Mouse (Mus musculus) embryonic facial prominence, embryonic 15.5 days (tissue): Measurements from ENCODE around the gene Tsc22d1. TPM values are rescaled to one million over a fixed set of nuclear protein-coding genes. Genes with fewer than 3 reads are reported as not detected.

Experiments
- ATAC-seq: fragments of 200-750 bp; cut with Nextera tagmentation; 2 replicates; pipeline ENCODE4 v1.8.0; 2017; ENCODE audit warnings: low read depth, moderate TSS enrichment; ENCODE audit not compliant: insufficient number of reproducible peaks, low FRiP score, low TSS enrichment
- H3K27ac ChIP-seq: fragments of 300-500 bp; sonication (generic); replicated peaks from 2 replicates; pipeline ENCODE4 v1.5.1; 2015; ENCODE audit warnings: mild to moderate bottlenecking, inconsistent platforms
- H3K27me3 ChIP-seq: fragments of 300-500 bp; sonication (generic); 2 replicates; pipeline ENCODE4 v1.6.1; 2015; ENCODE audit warnings: inconsistent platforms
- H3K36me3 ChIP-seq: fragments of 300-500 bp; sonication (generic); 2 replicates; pipeline ENCODE4 v1.6.1; 2015; ENCODE audit warnings: mild to moderate bottlenecking, inconsistent platforms
- H3K4me1 ChIP-seq: fragments of 300-500 bp; sonication (generic); 2 replicates; pipeline ENCODE4 v1.6.1; 2015; ENCODE audit warnings: inconsistent platforms
- H3K4me2 ChIP-seq: fragments of 300-500 bp; sonication (generic); replicated peaks from 2 replicates; pipeline ENCODE4 v1.6.1; 2015; ENCODE audit warnings: mild to moderate bottlenecking, inconsistent platforms
- H3K4me3 ChIP-seq: fragments of 300-500 bp; sonication (generic); replicated peaks from 2 replicates; pipeline ENCODE4 v1.5.1; 2015; ENCODE audit warnings: mild to moderate bottlenecking, inconsistent platforms
- H3K9ac ChIP-seq: fragments of 300-500 bp; sonication (generic); 2 replicates; pipeline ENCODE4 v1.6.1; 2015; ENCODE audit warnings: inconsistent platforms
- H3K9me3 ChIP-seq: fragments of 300-500 bp; sonication (generic); replicated peaks from 2 replicates; pipeline ENCODE4 v1.6.1; 2016; ENCODE audit warnings: inconsistent platforms
- WGBS: fragments of 180-500 bp; shearing (Covaris S2); methylation state at CpG from one replicate; pipeline ENCODE4 v1.1.7; 2015; 5-methylcytosine and 5-hydroxymethylcytosine counted together
- polyA plus RNA-seq: library from polyadenylated mRNA; unstranded; fragments of >200 nt; fragmentation: Nextera tagmentation; extraction: Ambion mirVana; gene quantifications from 2 replicates; pipeline ENCODE4 v1.2.1, GENCODE M21; 2015

Tsc22d1 gene
- polyA plus RNA-seq, result 465 and 514 TPM in 2 replicates

DNA sequence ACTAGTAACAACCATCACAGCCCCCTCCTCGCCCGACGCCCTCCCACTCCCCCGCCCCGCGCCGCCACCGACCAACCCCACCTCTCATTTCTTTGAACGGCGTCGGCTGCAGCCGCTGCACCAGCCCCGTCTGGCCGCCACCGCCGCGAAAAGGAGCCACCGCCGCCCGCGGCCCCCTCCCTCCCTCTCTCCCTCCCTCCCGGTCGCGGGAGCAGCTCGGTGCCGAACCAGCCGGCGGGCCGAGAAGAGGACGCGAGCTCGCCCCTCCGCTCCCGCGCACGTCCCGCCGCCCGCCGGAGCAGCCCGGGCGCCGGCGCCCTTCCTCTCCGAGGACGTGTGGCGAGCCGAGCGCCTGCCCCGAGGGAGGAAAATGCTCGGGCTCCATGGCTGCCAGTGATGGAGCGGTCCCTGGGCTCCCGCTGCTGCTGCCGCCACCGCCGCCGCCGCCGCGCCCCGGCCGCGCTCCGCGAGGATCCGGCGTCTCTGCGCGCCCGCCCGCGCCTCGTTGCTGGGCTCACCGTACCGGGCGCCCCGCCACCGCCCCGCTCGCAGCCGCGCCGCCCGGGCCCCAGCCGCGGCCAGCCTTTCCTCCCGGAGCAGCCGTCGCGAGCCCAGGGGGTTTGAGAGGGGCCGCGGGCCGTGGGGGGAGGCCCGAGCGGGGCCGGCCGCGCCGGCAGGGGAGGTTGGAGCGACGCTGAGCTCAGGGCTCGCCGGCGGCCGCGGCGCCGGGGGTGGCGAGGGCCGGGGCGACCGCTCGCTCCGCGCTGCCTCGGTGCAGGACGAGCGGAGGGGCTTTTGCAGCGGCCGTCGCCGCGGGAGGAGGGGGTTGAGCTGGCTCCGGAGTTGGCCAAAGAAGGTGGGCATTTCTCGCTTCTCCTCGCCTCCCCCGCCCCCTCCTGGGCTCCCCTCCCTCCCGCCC lies at the start of gene Tsc22d1:
TSS of gene Tsc22d1 (plus strand) at position 100 of the 919 bp plus-strand sequence.
- Histone ChIP-seq H3K4me2 (peak within 1 kb of the TSS; percentile 88), H3K36me3 (peaks cover 18% of the 10 kb centered on the region), H3K4me3 (peak within 1 kb of the TSS; percentile 89), H3K27me3 (no peaks in the 10 kb centered on the region), H3K9me3 (no peaks in the 10 kb centered on the region), H3K27ac (peak within 1 kb of the TSS; percentile 98), H3K4me1 (peaks cover 43% of the 10 kb centered on the region), H3K9ac (peak within 1 kb of the TSS; percentile 97)
- ATAC-seq, result peak; percentile 3; the same call in 1 of the 2 replicates
- WGBS, result under 1% methylated on average over 89 of the region's 128 CpGs

DNA sequence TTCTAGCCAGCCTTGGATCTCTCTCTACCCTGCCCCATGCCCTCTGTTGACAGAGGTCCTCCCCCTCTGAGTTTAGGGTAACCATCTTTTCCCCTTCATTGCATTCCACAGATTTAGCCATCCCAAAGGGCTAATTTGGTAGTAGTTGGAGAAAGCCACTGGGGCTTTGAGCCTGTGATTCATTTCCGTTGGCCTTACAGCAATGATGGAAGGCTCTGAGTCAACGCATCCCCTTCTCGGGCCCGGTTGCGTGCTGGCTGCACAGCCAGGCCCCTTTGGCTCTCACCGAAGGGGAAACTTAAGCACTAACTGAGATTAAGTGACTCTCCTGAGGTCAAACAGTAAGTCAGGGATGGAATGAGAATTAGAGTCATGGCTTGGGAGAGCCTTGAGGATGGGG lies 41.1 kb upstream of the Tsc22d1 start:
- whole genome bisulfite sequencing, result 84% methylated on average over 6 of the region's 6 CpGs
- no peak overlapping the region for H3K4me2 ChIP-seq
- no peaks in the 10 kb centered on the region for H3K27me3 ChIP-seq
- no peak overlapping the region for H3K9ac ChIP-seq
- ATAC-seq, result no peak
- no peak overlapping the region for H3K4me3 ChIP-seq
- H3K4me1 ChIP-seq, result no peaks in the 10 kb centered on the region
- no peak overlapping the region for H3K27ac ChIP-seq
- no peaks in the 10 kb centered on the region for H3K9me3 ChIP-seq
- no peaks in the 10 kb centered on the region for H3K36me3 ChIP-seq

DNA sequence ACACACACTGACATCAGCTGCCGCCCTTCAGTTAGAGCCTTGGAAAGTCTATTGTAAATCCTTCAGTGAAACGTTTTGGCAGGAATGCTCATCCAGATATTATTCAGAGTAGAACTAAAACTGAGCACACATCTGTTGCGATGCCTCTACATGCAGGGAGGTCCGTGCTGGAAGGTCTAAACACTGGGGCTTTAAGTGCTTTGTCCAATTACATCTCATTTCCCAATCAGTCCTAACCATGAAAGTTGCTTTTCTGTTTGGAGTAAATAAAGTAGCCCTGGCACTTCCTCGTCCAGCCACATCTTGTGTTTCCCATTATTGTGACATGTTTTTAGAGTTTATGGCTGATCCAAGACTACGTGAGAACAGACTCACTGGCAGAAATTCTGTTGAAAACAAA lies 40.2 kb upstream of the Tsc22d1 start:
- Histone ChIP-seq H3K4me3 (no peak overlapping the region), H3K4me2 (no peak overlapping the region), H3K27me3 (no peaks in the 10 kb centered on the region), H3K36me3 (no peaks in the 10 kb centered on the region), H3K4me1 (no peaks in the 10 kb centered on the region), H3K9me3 (no peaks in the 10 kb centered on the region), H3K27ac (no peak overlapping the region), H3K9ac (no peak overlapping the region)
- ATAC-seq, result no peak
- WGBS, result 40% methylated on average over 6 of the region's 6 CpGs

DNA sequence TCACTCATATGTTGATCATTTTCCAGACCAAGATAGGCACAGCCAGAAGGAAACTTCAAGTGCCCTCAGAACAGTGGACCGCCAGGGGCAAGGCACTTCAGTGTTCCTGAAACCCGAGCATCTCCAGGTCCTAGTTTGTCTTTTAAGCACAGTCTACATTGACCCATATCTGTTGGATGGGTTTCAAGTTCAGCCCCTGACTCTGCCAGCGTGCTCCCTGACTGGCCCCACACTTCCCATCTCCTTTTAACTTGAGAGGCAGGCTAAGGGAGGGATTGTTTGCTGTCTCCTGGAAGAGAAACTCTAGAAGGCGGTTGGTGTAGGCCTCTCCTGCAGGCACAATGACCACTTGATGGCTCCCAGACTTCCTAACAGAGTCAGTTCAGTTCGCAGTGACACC lies 38.2 kb upstream of the Tsc22d1 start:
- H3K4me3 ChIP-seq, result no peak overlapping the region
- ATAC-seq, result no peak
- H3K4me2 ChIP-seq, result no peak overlapping the region

DNA sequence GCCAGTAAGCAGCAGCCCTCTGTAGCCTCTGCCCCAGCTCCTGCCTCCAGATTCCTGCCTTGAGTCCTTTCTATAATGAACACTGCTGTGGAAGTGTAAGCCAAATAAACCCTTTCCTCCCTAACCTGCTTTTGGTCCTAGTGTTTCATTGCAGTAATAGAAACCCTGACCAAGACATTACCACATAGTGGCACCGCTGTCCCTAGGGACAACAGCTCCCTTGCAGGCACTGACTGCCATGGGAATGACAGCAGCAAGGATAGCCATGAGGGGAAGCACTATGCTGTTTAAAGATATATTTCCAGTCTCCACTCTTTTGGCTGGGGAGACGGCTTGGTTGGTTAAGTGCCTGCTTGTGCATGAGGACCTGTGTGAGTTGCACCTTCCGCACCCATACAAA lies 35.4 kb upstream of the Tsc22d1 start:
- Histone ChIP-seq H3K27me3 (no peaks in the 10 kb centered on the region), H3K4me1 (no peaks in the 10 kb centered on the region), H3K9me3 (no peaks in the 10 kb centered on the region), H3K9ac (no peak overlapping the region), H3K4me2 (no peak overlapping the region), H3K36me3 (no peaks in the 10 kb centered on the region), H3K4me3 (no peak overlapping the region), H3K27ac (no peak overlapping the region)
- ATAC-seq, result no peak
- WGBS, result 93% methylated on average over 3 of the region's 3 CpGs

More for the DNA sequence above, 38.2 kb upstream of the Tsc22d1 start:
- no peak overlapping the region for H3K27ac ChIP-seq
- 69% methylated on average over 5 of the region's 5 CpGs for WGBS
- H3K36me3 ChIP-seq, result no peaks in the 10 kb centered on the region
- H3K9me3 ChIP-seq, result no peaks in the 10 kb centered on the region
- no peak overlapping the region for H3K9ac ChIP-seq
- no peaks in the 10 kb centered on the region for H3K4me1 ChIP-seq
- H3K27me3 ChIP-seq, result no peaks in the 10 kb centered on the region

DNA sequence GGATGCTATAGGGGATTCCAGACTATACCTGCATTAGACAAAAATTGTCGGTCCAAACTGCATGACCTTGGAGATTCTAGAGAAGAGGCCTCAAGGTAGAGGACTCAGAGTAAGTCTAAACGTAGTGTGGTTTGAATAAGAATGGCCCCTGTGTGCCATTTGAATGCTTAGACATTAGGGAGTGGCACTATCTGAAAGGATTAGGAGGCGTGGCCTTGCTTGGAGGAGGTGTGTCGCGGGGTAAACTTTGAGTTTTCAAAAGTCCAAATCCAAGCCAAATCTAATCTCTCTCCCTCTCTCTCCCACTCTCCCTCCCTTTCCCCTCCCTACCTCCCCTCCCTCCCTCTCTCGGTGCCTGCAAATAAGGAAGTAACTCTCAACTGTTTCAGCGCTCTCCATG lies 26.7 kb upstream of the Tsc22d1 start:
- no peaks in the 10 kb centered on the region for H3K27me3 ChIP-seq
- H3K4me3 ChIP-seq, result no peak overlapping the region
- no peaks in the 10 kb centered on the region for H3K36me3 ChIP-seq
- ATAC-seq, result no peak
- no peaks in the 10 kb centered on the region for H3K9me3 ChIP-seq
- no peak overlapping the region for H3K27ac ChIP-seq
- 68% methylated on average over 7 of the region's 7 CpGs for WGBS
- no peaks in the 10 kb centered on the region for H3K4me1 ChIP-seq
- no peak overlapping the region for H3K4me2 ChIP-seq
- no peak overlapping the region for H3K9ac ChIP-seq

DNA sequence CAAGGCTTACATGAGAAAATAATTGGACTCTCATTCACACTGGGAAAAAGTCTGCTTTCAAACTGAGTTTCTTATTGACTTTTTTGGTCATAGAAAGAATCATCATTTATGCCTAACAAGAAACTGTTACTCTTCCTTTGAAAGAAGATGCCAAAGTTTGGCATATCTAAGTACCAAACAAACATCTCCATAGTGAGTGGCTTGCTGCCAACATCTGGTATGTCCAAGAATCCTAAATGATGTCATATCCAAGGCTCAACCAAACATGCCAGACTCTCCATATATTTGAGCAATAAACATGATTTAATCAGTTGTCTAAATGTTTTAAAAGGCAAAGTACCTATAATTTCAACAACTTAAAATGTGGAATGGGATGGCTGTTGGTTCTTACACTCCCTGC lies 16.5 kb upstream of the Tsc22d1 start:
- Histone ChIP-seq H3K9me3 (no peaks in the 10 kb centered on the region), H3K27ac (no peak overlapping the region), H3K4me1 (no peaks in the 10 kb centered on the region), H3K4me3 (no peak overlapping the region), H3K36me3 (no peaks in the 10 kb centered on the region), H3K4me2 (no peak overlapping the region), H3K9ac (no peak overlapping the region), H3K27me3 (no peaks in the 10 kb centered on the region)
- ATAC-seq, result no peak

DNA sequence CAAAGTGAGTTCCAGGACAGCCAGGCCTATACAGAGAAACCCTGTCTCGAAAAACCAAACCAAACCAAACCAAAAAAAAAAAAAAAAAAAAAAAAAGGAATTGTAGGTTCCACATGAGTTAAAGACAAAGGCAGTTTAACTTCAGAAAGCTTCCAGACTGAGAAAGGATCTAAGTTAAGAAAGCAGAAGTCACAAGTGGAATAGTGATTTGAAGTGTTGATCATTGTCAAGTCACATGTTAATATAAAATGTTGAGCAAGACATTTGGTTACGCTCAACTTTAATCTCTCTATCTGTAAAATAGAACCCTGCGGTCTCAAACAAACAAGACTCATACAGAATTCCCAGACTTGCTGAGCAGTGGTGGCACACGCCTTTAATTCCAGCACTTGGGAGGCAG lies 12.2 kb upstream of the Tsc22d1 start:
- H3K4me3 ChIP-seq, result no peak overlapping the region
- no peak for ATAC-seq
- no peaks in the 10 kb centered on the region for H3K36me3 ChIP-seq
- 96% methylated on average over 4 of the region's 4 CpGs for WGBS
- H3K4me1 ChIP-seq, result no peaks in the 10 kb centered on the region
- no peak overlapping the region for H3K27ac ChIP-seq
- H3K27me3 ChIP-seq, result no peaks in the 10 kb centered on the region
- H3K9me3 ChIP-seq, result no peaks in the 10 kb centered on the region
- no peak overlapping the region for H3K9ac ChIP-seq
- H3K4me2 ChIP-seq, result no peak overlapping the region

DNA sequence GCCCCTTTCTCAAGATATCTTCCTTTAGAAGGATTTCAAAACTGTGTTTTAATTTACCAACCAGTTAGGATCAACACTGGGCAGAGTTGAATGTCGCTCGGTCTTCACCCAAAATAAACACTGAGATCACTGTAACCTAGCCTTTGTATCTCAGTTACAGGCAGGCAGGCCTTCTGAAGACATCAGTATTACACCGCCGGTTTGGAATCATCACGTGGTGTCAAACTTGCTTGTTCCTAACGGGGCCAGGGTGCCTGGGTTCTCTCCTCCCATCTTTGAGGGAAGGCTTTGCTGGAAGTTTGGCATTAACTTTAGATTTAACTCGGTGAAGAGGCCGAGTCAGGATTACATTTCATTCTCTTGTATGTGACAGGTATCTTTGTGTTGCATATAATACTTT lies 5.7 kb upstream of the Tsc22d1 start:
- H3K27ac ChIP-seq, result no peak overlapping the region
- no peaks in the 10 kb centered on the region for H3K27me3 ChIP-seq
- H3K4me1 ChIP-seq, result peaks cover 5% of the 10 kb centered on the region; the same call in 1 of the 2 replicates
- 59% methylated on average over 8 of the region's 8 CpGs for WGBS
- no peaks in the 10 kb centered on the region for H3K36me3 ChIP-seq
- H3K4me3 ChIP-seq, result no peak overlapping the region
- no peak for ATAC-seq
- H3K9ac ChIP-seq, result no peak overlapping the region
- H3K9me3 ChIP-seq, result no peaks in the 10 kb centered on the region
- no peak overlapping the region for H3K4me2 ChIP-seq

DNA sequence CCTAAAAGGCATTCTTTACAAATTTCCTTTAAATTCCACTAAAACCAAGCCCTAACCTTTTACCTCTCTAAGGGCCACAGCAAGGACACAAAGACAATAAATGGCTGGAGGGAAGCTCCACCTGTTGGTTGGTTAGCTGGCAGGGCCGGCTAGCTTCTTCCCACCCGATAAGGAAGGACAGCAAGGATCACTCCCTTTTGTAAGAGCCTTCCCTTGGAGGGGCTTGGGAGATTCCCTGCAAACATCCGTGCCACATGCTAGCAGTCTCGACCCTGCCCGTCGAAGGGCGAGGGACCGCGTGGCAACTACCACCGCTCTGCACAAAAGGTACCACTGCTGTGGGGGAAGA lies 1.0 kb upstream of the Tsc22d1 start:
- Histone ChIP-seq H3K4me2 (peak overlapping the region; percentile 88), H3K9ac (peak overlapping the region; percentile 73), H3K36me3 (peaks cover 17% of the 10 kb centered on the region), H3K9me3 (no peaks in the 10 kb centered on the region), H3K27me3 (no peaks in the 10 kb centered on the region), H3K4me1 (peaks cover 34% of the 10 kb centered on the region), H3K27ac (peak overlapping the region; percentile 98), H3K4me3 (peak overlapping the region; percentile 89)
- peak; percentile 2; the same call in 1 of the 2 replicates for ATAC-seq
- under 1% methylated on average over 10 of the region's 10 CpGs for WGBS

DNA sequence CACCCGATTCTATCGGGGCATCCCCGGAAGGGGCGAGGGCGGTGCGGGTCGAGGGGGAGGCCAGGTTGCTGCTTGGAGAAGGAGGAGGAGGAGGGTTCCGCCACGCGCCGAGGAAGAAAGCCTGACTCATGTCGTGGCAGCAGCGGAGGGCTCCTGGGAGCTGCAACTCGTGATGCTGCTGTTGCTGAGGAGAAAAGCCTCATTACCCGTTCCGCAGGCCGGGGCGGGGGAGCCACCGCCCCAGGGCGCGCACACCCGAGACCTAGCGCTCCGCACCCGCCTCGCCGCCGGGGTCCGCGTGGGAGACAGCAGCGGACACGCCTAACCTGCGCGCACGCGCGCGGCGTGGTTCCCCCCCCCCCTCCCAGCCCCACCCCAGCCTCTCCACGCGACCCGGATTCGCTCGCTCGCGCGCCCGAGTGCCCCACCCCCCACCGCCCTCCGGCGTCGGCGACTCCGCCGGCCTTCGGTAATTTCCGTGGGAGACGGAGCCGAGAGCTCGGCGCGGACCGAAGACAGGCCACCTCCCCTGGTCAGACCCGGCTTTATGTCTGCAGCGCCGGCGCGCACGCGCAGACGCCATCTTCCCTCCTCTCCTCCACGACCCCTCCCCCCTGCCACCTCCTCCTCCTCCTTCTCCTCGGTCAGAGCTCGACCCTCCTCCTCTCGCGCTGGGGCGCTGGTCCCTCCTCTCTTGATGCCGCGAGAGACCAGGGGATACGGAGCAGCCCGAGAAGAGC lies 469 bp upstream of the Tsc22d1 start:
- peak overlapping the region; percentile 88 for H3K4me2 ChIP-seq
- WGBS, result under 1% methylated on average over 74 of the region's 81 CpGs
- H3K9me3 ChIP-seq, result no peaks in the 10 kb centered on the region
- no peaks in the 10 kb centered on the region for H3K27me3 ChIP-seq
- H3K36me3 ChIP-seq, result peaks cover 18% of the 10 kb centered on the region
- peaks cover 39% of the 10 kb centered on the region for H3K4me1 ChIP-seq
- H3K4me3 ChIP-seq, result peak overlapping the region; percentile 89
- H3K27ac ChIP-seq, result peak overlapping the region; percentile 98
- peak overlapping the region; percentile 97 for H3K9ac ChIP-seq
- peak; percentile 95 for ATAC-seq
